Mouse (Mus musculus) right cerebral cortex, postnatal 36 days (tissue): ENCODE measurements around the gene Hist1h2af.
A peak's percentile ranks its signal among the peaks of the same experiment; 100 is the strongest.
"Not testable (repeated sequence)": the region's sequence is repeated elsewhere in the genome, so short reads cannot be mapped to it uniquely, and the experiment has no call there.

Source experiments
- DNase-seq, 2 experiments: peaks; one replicate each; pipeline ENCODE4 v3.0.0; 2022; ENCODE audit warnings: low spot score in 2 of 2, mixed read lengths in 1 of 2

The Hist1h2af gene

GRCm38 (mm10) chr13:23535137-23536075 lies 1.7 kb downstream of the Hist1h2af start, which contains the start of gene Hist1h3g:
Hist1h3g (plus strand) TSS chr13:23535422.
- DNase-seq: peak; percentile 86 to 94

- DNase-seq: no peak
Observed at GRCm38 (mm10) chr13:23536076-23536822, 2.5 kb downstream of the Hist1h2af start.

- DNase-seq: no peak
Observed at GRCm38 (mm10) chr13:23537006-23537710, 3.5 kb downstream of the Hist1h2af start.

GRCm38 (mm10) chr13:23538249-23538648 lies 4.5 kb downstream of the Hist1h2af start:
- DNase-seq: no peak

- not testable (repeated sequence) for DNase-seq
Observed at GRCm38 (mm10) chr13:23539821-23540220, 6.1 kb downstream of the Hist1h2af start.

GRCm38 (mm10) chr13:23541497-23541896 lies 7.8 kb downstream of the Hist1h2af start:
- no peak for DNase-seq

GRCm38 (mm10) chr13:23542225-23542980 lies 8.7 kb downstream of the Hist1h2af start:
- DNase-seq: not testable (repeated sequence)

GRCm38 (mm10) chr13:23542999-23543607 lies 9.4 kb downstream of the Hist1h2af start, which contains the start of gene Hist1h2bh:
Hist1h2bh (minus strand) TSS chr13:23543392.
- peak; percentile 67 to 90 for DNase-seq

GRCm38 (mm10) chr13:23543965-23544786 lies 10.5 kb downstream of the Hist1h2af start, which contains the start of gene Hist1h3f:
Hist1h3f (plus strand) TSS chr13:23544052.
- DNase-seq: peak in 1 of 2 experiments; percentile 70

GRCm38 (mm10) chr13:23544787-23545120 lies 11.0 kb downstream of the Hist1h2af start:
- not testable (repeated sequence) for DNase-seq

- DNase-seq: no peak
Observed at GRCm38 (mm10) chr13:23546694-23547093, 13.0 kb downstream of the Hist1h2af start.

- DNase-seq: no peak
Observed at GRCm38 (mm10) chr13:23550761-23551145, 17.0 kb downstream of the Hist1h2af start.

GRCm38 (mm10) chr13:23551146-23551834 lies 17.6 kb downstream of the Hist1h2af start, which contains the start of gene Hist1h4f:
Hist1h4f (minus strand) TSS chr13:23551648.
- peak; percentile 91 for DNase-seq

- DNase-seq: no peak
Observed at GRCm38 (mm10) chr13:23551931-23552914, 18.5 kb downstream of the Hist1h2af start.

GRCm38 (mm10) chr13:23552962-23553361 lies 19.3 kb downstream of the Hist1h2af start, which contains the start of gene Hist1h1d:
Hist1h1d (plus strand) TSS chr13:23553262.
- no peak for DNase-seq

GRCm38 (mm10) chr13:23554393-23554792 lies 20.7 kb downstream of the Hist1h2af start:
- no peak for DNase-seq
